Mouse (Mus musculus) hindbrain, embryonic 15.5 days (tissue): Measurements from ENCODE around the gene Plxna4. TPM values are rescaled to one million over a fixed set of nuclear protein-coding genes. Genes with fewer than 3 reads are reported as not detected.
A peak's percentile ranks its signal among the peaks of the same experiment; 100 is the strongest.

Source experiments
- ATAC-seq: fragments of 200-750 bp; cut with Nextera tagmentation; 2 replicates; pipeline ENCODE4 v1.8.0; 2017; ENCODE audit warnings: low read depth, moderate number of reproducible peaks, moderate TSS enrichment; ENCODE audit not compliant: low FRiP score
- H3K27ac ChIP-seq: fragments of 300-500 bp; sonication (generic); replicated peaks from 2 replicates; pipeline ENCODE4 v1.5.1; 2015; ENCODE audit warnings: mild to moderate bottlenecking, inconsistent platforms
- H3K27me3 ChIP-seq: fragments of 300-500 bp; sonication (generic); 2 replicates; pipeline ENCODE4 v1.6.1; 2015; ENCODE audit warnings: control low read depth, inconsistent platforms
- H3K36me3 ChIP-seq: fragments of 300-500 bp; sonication (generic); 2 replicates; pipeline ENCODE4 v1.6.1; 2015; ENCODE audit warnings: control low read depth, inconsistent platforms
- H3K4me1 ChIP-seq: fragments of 300-500 bp; sonication (generic); replicated peaks from 2 replicates; pipeline ENCODE4 v1.6.1; 2015; ENCODE audit warnings: control low read depth, inconsistent platforms
- H3K4me2 ChIP-seq: fragments of 300-500 bp; sonication (generic); 2 replicates; pipeline ENCODE4 v1.6.1; 2015; ENCODE audit warnings: moderate library complexity, mild to moderate bottlenecking, inconsistent platforms
- H3K4me3 ChIP-seq: fragments of 300-500 bp; sonication (generic); 2 replicates; pipeline ENCODE4 v1.5.1; 2015; ENCODE audit warnings: mild to moderate bottlenecking, inconsistent platforms
- H3K9ac ChIP-seq: fragments of 300-500 bp; sonication (generic); 2 replicates; pipeline ENCODE4 v1.6.1; 2015; ENCODE audit warnings: inconsistent platforms
- H3K9me3 ChIP-seq: fragments of 300-500 bp; sonication (generic); 2 replicates; pipeline ENCODE4 v1.6.1; 2016; ENCODE audit warnings: control low read depth, inconsistent platforms
- WGBS: fragments of 180-500 bp; shearing (Covaris S2); methylation state at CpG from one replicate; pipeline ENCODE4 v1.1.7; 2015; 5-methylcytosine and 5-hydroxymethylcytosine counted together
- polyA plus RNA-seq: library from polyadenylated mRNA; unstranded; fragments of >200 nt; fragmentation: Nextera tagmentation; extraction: Ambion mirVana; gene quantifications from 2 replicates; pipeline ENCODE4 v1.2.1, GENCODE M21; 2015

Gene Plxna4
- polyA plus RNA-seq, 1 experiment from 2014 or later, result 17.1 TPM

- Histone ChIP-seq H3K4me2 (no peak overlapping the region), H3K9me3 (no peaks in the 10 kb centered on the region), H3K27me3 (no peaks in the 10 kb centered on the region), H3K27ac (no peak overlapping the region), H3K4me3 (no peak overlapping the region), H3K4me1 (peaks cover 20% of the 10 kb centered on the region), H3K9ac (no peak overlapping the region), H3K36me3 (no peaks in the 10 kb centered on the region)
- WGBS, result 78% methylated on average over 2 of the region's 2 CpGs
- ATAC-seq, result no peak
These were observed 148.6 kb downstream of the Plxna4 start for GRCm38 (mm10) chr6:32439434-32439833.

GRCm38 (mm10) chr6:32437219-32437618 lies 150.8 kb downstream of the Plxna4 start:
- Histone ChIP-seq H3K4me3 (no peak overlapping the region), H3K27ac (no peak overlapping the region), H3K27me3 (no peaks in the 10 kb centered on the region), H3K9ac (no peak overlapping the region), H3K36me3 (no peaks in the 10 kb centered on the region), H3K4me1 (peaks cover 17% of the 10 kb centered on the region), H3K4me2 (no peak overlapping the region), H3K9me3 (no peaks in the 10 kb centered on the region)
- 70% methylated on average over 6 of the region's 6 CpGs for WGBS
- ATAC-seq, result no peak

- no peak for ATAC-seq
- no peak overlapping the region for H3K9ac ChIP-seq
- H3K36me3 ChIP-seq, result no peaks in the 10 kb centered on the region
- H3K4me1 ChIP-seq, result no peaks in the 10 kb centered on the region
- no peak overlapping the region for H3K4me2 ChIP-seq
- 48% methylated on average over 2 of the region's 2 CpGs for WGBS
- no peaks in the 10 kb centered on the region for H3K9me3 ChIP-seq
- no peaks in the 10 kb centered on the region for H3K27me3 ChIP-seq
- no peak overlapping the region for H3K27ac ChIP-seq
- no peak overlapping the region for H3K4me3 ChIP-seq
These were observed 164.9 kb downstream of the Plxna4 start for GRCm38 (mm10) chr6:32423124-32423523.

GRCm38 (mm10) chr6:32420610-32421009 lies 167.4 kb downstream of the Plxna4 start:
- H3K27ac ChIP-seq, result no peak overlapping the region
- no peak overlapping the region for H3K4me3 ChIP-seq
- no peaks in the 10 kb centered on the region for H3K9me3 ChIP-seq
- H3K9ac ChIP-seq, result no peak overlapping the region
- H3K4me2 ChIP-seq, result no peak overlapping the region
- no peaks in the 10 kb centered on the region for H3K4me1 ChIP-seq
- no peaks in the 10 kb centered on the region for H3K36me3 ChIP-seq
- WGBS, result 79% methylated on average over 3 of the region's 3 CpGs
- ATAC-seq, result no peak
- H3K27me3 ChIP-seq, result no peaks in the 10 kb centered on the region

- Histone ChIP-seq H3K9me3 (no peaks in the 10 kb centered on the region), H3K36me3 (no peaks in the 10 kb centered on the region), H3K4me3 (no peak overlapping the region), H3K27ac (no peak overlapping the region), H3K4me2 (no peak overlapping the region), H3K4me1 (peaks cover 8% of the 10 kb centered on the region), H3K27me3 (no peaks in the 10 kb centered on the region), H3K9ac (no peak overlapping the region)
- WGBS, result 89% methylated on average over 4 of the region's 4 CpGs
- no peak for ATAC-seq
These were observed 170.6 kb downstream of the Plxna4 start for GRCm38 (mm10) chr6:32417351-32417750.

GRCm38 (mm10) chr6:32411325-32411724 lies 176.7 kb downstream of the Plxna4 start:
- Histone ChIP-seq H3K27me3 (no peaks in the 10 kb centered on the region), H3K9me3 (no peaks in the 10 kb centered on the region), H3K4me1 (peaks cover 49% of the 10 kb centered on the region), H3K9ac (no peak overlapping the region), H3K27ac (no peak overlapping the region), H3K4me3 (no peak overlapping the region), H3K4me2 (no peak overlapping the region), H3K36me3 (no peaks in the 10 kb centered on the region)
- WGBS, result 92% methylated on average over 5 of the region's 5 CpGs
- no peak for ATAC-seq

- Histone ChIP-seq H3K4me1 (peaks cover 52% of the 10 kb centered on the region), H3K4me3 (no peak overlapping the region), H3K9ac (no peak overlapping the region), H3K4me2 (no peak overlapping the region), H3K27ac (peak overlapping the region; percentile 53; the same call in 1 of the 2 replicates), H3K9me3 (no peaks in the 10 kb centered on the region), H3K27me3 (no peaks in the 10 kb centered on the region), H3K36me3 (no peaks in the 10 kb centered on the region)
- 41% methylated on average over 1 of the region's 1 CpGs for WGBS
- ATAC-seq, result no peak
These were observed 178.4 kb downstream of the Plxna4 start for GRCm38 (mm10) chr6:32409625-32410024.

GRCm38 (mm10) chr6:32407574-32408185 lies 180.3 kb downstream of the Plxna4 start:
- Histone ChIP-seq H3K27me3 (no peaks in the 10 kb centered on the region), H3K9me3 (no peaks in the 10 kb centered on the region), H3K36me3 (no peaks in the 10 kb centered on the region), H3K9ac (no peak overlapping the region), H3K27ac (no peak overlapping the region), H3K4me2 (no peak overlapping the region), H3K4me3 (no peak overlapping the region), H3K4me1 (peaks cover 60% of the 10 kb centered on the region)
- peak; percentile 31; the same call in 1 of the 2 replicates for ATAC-seq
- WGBS, result 23% methylated on average over 8 of the region's 8 CpGs

- H3K9me3 ChIP-seq, result no peaks in the 10 kb centered on the region
- peaks cover 55% of the 10 kb centered on the region for H3K4me1 ChIP-seq
- 83% methylated on average over 20 of the region's 20 CpGs for WGBS
- H3K36me3 ChIP-seq, result no peaks in the 10 kb centered on the region
- H3K27me3 ChIP-seq, result no peaks in the 10 kb centered on the region
- H3K4me2 ChIP-seq, result no peak overlapping the region
- no peak overlapping the region for H3K4me3 ChIP-seq
- H3K9ac ChIP-seq, result no peak overlapping the region
- H3K27ac ChIP-seq, result no peak overlapping the region
- no peak for ATAC-seq
These were observed 181.5 kb downstream of the Plxna4 start for GRCm38 (mm10) chr6:32406316-32407095.

- peaks cover 33% of the 10 kb centered on the region for H3K4me1 ChIP-seq
- WGBS, result 33% methylated on average over 3 of the region's 3 CpGs
These were observed 185.3 kb downstream of the Plxna4 start for GRCm38 (mm10) chr6:32402560-32403235.

GRCm38 (mm10) chr6:32398261-32398660 lies 189.7 kb downstream of the Plxna4 start:
- Histone ChIP-seq H3K4me2 (no peak overlapping the region), H3K27me3 (no peaks in the 10 kb centered on the region), H3K9me3 (no peaks in the 10 kb centered on the region), H3K4me1 (peaks cover 35% of the 10 kb centered on the region), H3K4me3 (no peak overlapping the region), H3K27ac (no peak overlapping the region), H3K9ac (no peak overlapping the region), H3K36me3 (no peaks in the 10 kb centered on the region)
- no peak for ATAC-seq
- WGBS, result 84% methylated on average over 3 of the region's 3 CpGs

More at GRCm38 (mm10) chr6:32402560-32403235, 185.3 kb downstream of the Plxna4 start:
- peak; percentile 91 for ATAC-seq
- Histone ChIP-seq H3K9me3 (no peaks in the 10 kb centered on the region), H3K36me3 (no peaks in the 10 kb centered on the region), H3K9ac (no peak overlapping the region), H3K27ac (0 out of 2 replicates have a peak overlapping the region, but pooled peaks have one; percentile 22), H3K27me3 (no peaks in the 10 kb centered on the region), H3K4me3 (no peak overlapping the region), H3K4me2 (no peak overlapping the region)

GRCm38 (mm10) chr6:32397133-32397730 lies 190.8 kb downstream of the Plxna4 start:
- Histone ChIP-seq H3K4me1 (peaks cover 28% of the 10 kb centered on the region), H3K4me2 (no peak overlapping the region), H3K27me3 (no peaks in the 10 kb centered on the region), H3K9ac (no peak overlapping the region), H3K4me3 (no peak overlapping the region), H3K9me3 (no peaks in the 10 kb centered on the region), H3K27ac (peak overlapping the region; percentile 71), H3K36me3 (no peaks in the 10 kb centered on the region)
- 41% methylated on average over 6 of the region's 6 CpGs for WGBS
- peak; percentile 82 for ATAC-seq
